Mouse (Mus musculus) heart, postnatal 25 days (tissue): Measurements from ENCODE around the gene Tbxas1. TPM values are rescaled to one million over a fixed set of nuclear protein-coding genes. Genes with fewer than 3 reads are reported as not detected.

Experiments
- DNase-seq: peaks from one replicate; pipeline ENCODE4 v3.0.0; 2022; ENCODE audit warnings: low spot score
- intact Hi-C: fragments of 180-260 bp; cut with DNase I; formaldehyde crosslinking; loops from one replicate; pipeline ENCODE4 v1.15.1; 2025
- total RNA-seq, 2 experiments: library from RNA; stranded (reverse); gene quantifications; 2 replicates each; pipeline ENCODE4 v1.2.3; 2021

Gene Tbxas1
- total RNA-seq, 2 experiments from 2014 or later, result 1.8 to 2.0 TPM

- DNase-seq, result no peak
- intact Hi-C loops, result loop anchor here (5.0 kb wide), 1 partner anchor 103 kb away; no protein-coding TSS in a partner anchor
These were observed 184.6 kb downstream of the Tbxas1 start for GRCm38 (mm10) chr6:39059547-39060497.

GRCm38 (mm10) chr6:39061180-39061579, 186.0 kb downstream of the Tbxas1 start:
- DNase-seq, result no peak
- intact Hi-C loops, result loop anchor here (5.0 kb wide), 1 partner anchor 104 kb away; no protein-coding TSS in a partner anchor

GRCm38 (mm10) chr6:39063541-39063940, 188.3 kb downstream of the Tbxas1 start:
- intact Hi-C loops, result loop anchor here (5.0 kb wide), 1 partner anchor 106 kb away; no protein-coding TSS in a partner anchor
- no peak for DNase-seq

GRCm38 (mm10) chr6:39066935-39067578, 191.9 kb downstream of the Tbxas1 start:
- intact Hi-C loops, result loop anchor here (1.0 to 5.0 kb wide), 4 partner anchors 155 to 415 kb away; partner anchors contain the start of gene Tbxas1

GRCm38 (mm10) chr6:39072664-39073063, 197.5 kb downstream of the Tbxas1 start:
- no peak for DNase-seq
- intact Hi-C loops, result no loop called here

More at GRCm38 (mm10) chr6:39066935-39067578, 191.9 kb downstream of the Tbxas1 start:
- no peak for DNase-seq

- no peak for DNase-seq
- intact Hi-C loops, result no loop called here
These were observed 199.0 kb downstream of the Tbxas1 start for GRCm38 (mm10) chr6:39074186-39074585.

- intact Hi-C loops, result no loop called here
These were observed 201.3 kb downstream of the Tbxas1 start for GRCm38 (mm10) chr6:39076498-39076897.

GRCm38 (mm10) chr6:39104631-39105030, 229.4 kb downstream of the Tbxas1 start:
- intact Hi-C loops, result no loop called here

More at GRCm38 (mm10) chr6:39076498-39076897, 201.3 kb downstream of the Tbxas1 start:
- DNase-seq, result no peak

GRCm38 (mm10) chr6:39106812-39107211, 231.6 kb downstream of the Tbxas1 start:
- intact Hi-C loops, result no loop called here
- no peak for DNase-seq

More at GRCm38 (mm10) chr6:39104631-39105030, 229.4 kb downstream of the Tbxas1 start:
- DNase-seq, result no peak

- no peak for DNase-seq
- intact Hi-C loops, result no loop called here
These were observed 237.5 kb downstream of the Tbxas1 start for GRCm38 (mm10) chr6:39112701-39113100.

GRCm38 (mm10) chr6:39113141-39113540, 237.9 kb downstream of the Tbxas1 start:
- no peak for DNase-seq
- intact Hi-C loops, result no loop called here

- intact Hi-C loops, result no loop called here
- DNase-seq, result no peak
These were observed 240.2 kb downstream of the Tbxas1 start for GRCm38 (mm10) chr6:39115438-39115837.

- peak; percentile 77 for DNase-seq
- intact Hi-C loops, result no loop called here
These were observed 242.6 kb downstream of the Tbxas1 start, which contains the start of gene Parp12 for GRCm38 (mm10) chr6:39117584-39118455. Gene Parp12, minus strand, starts transcription at chr6:39118349.

- intact Hi-C loops, result no loop called here
- no peak for DNase-seq
These were observed 243.3 kb downstream of the Tbxas1 start for GRCm38 (mm10) chr6:39118456-39118881.

- intact Hi-C loops, result no loop called here
- no peak for DNase-seq
These were observed 245.5 kb downstream of the Tbxas1 start for GRCm38 (mm10) chr6:39120685-39121084.

- DNase-seq, result no peak
These were observed 249.5 kb downstream of the Tbxas1 start for GRCm38 (mm10) chr6:39124719-39125118.

GRCm38 (mm10) chr6:39131480-39131879, 256.3 kb downstream of the Tbxas1 start:
- intact Hi-C loops, result no loop called here
- DNase-seq, result no peak

More at GRCm38 (mm10) chr6:39124719-39125118, 249.5 kb downstream of the Tbxas1 start:
- intact Hi-C loops, result no loop called here

- DNase-seq, result no peak
- intact Hi-C loops, result no loop called here
These were observed 257.4 kb downstream of the Tbxas1 start for GRCm38 (mm10) chr6:39132556-39132955.
